Mouse (Mus musculus) heart, adult 9 months (tissue): ENCODE measurements at regions not wholly inside any gene's neighbourhood (a gene's known extent, or its start where the extent isn't known, plus 50 kb on each side); places are given as distances from the start of the nearest gene placed in this dataset.

Source experiments
- DNase-seq, 2 experiments: peaks; one replicate each; pipeline ENCODE4 v3.0.0; 2022; ENCODE audit warnings: low spot score in 2 of 2

DNA sequence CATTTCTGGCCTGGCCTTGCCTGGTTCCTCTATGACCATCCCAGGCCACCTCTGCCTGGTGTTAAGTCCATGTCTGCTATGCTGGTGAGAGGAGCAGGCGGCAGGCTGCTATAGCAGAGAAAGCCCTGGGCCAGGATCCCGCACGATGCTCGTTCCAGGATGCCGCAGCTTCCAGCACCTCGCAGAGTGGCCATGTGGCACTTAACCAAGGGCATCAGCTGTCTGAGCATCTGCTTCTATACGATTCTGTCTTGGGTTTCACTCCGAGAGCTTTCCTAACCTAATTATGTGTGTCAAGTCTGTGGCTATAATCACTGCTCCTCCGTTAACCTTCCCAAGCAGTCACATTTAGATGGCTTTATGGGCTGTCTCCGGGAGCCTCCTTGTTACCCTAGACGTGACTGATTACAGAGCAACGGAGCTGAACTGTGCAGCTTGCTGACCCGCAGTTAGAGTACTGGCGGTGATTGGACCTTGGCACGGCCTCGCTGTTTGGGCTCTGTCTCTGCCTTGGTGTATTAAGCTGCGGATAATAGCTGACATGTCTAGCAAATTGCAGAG lies 64.4 kb downstream of the Ackr3 start:
- no peak for DNase-seq

DNA sequence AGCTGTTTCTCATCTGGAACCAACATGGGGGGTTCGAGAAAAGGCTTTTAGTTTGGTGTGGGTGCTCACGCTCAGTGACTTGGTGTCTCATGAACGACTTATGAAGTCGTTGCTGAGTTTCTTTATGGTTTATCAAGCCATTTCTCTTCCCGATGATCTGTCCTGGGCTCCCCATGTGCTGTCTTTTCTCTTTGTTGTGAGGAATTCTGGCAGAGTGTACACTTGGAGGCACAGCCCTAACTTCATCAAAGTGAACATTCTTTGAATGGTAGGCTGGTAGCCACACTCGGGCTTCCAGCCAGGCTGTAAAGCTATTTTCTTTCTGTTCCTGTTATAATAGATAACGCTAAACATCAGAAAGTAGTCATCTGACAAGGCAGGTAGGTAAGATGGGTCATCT lies 65.2 kb downstream of the Ackr3 start:
- no peak for DNase-seq

DNA sequence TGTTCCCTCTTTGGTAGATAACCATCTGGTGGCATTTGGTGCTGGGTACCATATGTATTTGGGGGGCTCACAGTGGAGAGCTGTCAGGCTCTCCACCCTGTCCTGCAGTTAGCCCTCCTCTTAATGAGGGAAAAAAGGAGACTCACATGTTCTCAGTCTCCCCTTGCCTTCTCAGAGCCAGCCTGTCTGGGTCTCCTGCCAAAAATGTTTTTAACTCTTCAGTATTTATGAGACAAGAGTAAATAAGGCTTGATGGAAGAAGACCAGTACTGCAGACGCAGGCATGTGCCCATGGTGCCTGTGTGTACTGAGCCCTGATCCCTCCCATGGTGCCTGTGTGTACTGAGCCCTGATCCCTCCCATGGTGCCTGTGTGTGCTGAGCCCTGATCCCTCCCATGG lies 66.1 kb downstream of the Ackr3 start:
- no peak for DNase-seq

DNA sequence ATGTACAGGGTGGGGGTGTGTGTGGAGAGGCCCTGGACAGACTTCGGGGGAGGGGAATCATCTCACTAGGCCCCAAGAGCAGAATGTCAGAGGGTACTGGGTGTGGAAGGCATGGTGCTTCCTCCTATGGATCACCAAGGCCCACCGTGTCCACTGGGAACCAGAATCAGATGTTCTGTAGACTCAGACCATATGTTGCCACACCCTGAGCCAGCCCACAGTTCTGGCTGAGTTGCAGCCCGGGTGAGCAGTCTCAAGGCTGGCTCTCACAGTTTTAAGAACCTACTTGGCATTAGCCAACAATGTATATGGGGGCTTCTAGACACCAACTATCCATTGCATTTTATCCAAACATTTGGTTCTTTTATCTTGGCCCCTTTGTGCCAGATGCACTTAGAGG lies 67.5 kb downstream of the Ackr3 start:
- no peak for DNase-seq

DNA sequence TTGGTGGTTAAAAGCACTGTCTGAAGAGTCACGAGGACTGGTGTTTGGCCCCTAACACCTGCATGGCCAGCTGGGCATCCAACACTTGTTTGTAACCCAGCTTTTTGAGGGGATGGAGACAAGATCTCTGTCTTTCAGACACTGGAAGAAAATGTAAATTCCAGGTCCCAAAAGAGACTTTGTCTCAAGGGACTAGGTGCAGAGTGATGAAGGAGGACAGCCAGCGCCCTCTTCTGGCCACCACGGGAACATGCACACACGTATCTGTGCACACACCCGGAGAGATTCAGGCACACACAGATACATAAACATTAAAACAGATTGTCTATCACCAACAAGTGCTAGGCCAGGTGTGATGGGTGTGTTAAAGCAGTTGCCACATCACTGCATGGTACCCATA lies 68.6 kb downstream of the Ackr3 start:
- no peak for DNase-seq

DNA sequence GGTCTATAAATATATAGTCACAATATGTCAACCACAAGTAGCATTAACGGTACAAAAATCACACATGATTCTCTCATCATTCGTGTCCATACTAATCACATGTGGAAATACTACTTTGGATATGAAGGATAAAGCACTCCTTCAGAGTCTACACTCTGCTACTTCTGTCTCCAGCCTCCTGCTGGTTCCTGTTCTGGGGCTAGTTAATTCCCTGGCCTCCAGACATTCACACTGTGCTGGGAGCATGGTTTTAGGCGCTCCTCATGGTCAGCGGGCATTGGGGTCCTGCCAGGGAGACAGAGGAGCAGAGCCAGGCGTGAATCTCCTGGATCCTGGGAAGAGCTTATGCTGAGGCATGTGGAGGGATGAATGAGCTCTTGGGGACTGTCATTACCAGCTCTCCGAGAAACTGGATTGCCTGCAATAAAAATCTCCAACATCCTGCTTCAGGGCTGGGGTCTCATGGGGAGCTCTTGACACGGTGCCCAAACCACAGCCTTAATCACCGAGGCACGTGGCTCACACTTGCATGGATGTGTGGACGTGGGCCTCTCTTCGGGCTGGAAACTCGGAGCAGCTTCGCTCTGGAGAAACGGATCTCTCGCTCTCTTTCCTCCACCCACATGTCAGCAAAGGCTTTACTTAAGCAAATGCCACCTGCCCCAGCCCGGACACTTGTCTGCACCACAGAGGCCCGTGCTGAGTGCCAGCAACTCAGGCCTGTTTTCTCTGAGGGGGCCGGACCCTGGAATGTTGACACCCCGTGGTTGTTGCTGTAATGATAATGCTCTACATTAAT lies 69.2 kb downstream of the Ackr3 start:
- DNase-seq = no peak

DNA sequence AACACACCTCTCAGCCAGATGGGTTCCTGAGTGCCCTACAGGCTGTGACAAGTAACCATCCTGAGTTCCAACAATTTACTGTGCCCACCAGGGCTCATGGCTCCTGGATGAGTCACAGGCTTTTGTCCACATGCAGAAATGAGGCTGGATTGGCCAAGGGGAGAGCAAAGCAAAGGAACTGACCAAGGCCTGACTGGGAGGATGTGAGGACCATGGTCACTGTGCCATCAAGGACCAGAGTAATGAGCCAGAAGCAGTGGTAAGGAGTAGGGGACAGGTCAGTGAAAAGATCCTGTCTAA lies 69.8 kb downstream of the Ackr3 start:
- no peak for DNase-seq

DNA sequence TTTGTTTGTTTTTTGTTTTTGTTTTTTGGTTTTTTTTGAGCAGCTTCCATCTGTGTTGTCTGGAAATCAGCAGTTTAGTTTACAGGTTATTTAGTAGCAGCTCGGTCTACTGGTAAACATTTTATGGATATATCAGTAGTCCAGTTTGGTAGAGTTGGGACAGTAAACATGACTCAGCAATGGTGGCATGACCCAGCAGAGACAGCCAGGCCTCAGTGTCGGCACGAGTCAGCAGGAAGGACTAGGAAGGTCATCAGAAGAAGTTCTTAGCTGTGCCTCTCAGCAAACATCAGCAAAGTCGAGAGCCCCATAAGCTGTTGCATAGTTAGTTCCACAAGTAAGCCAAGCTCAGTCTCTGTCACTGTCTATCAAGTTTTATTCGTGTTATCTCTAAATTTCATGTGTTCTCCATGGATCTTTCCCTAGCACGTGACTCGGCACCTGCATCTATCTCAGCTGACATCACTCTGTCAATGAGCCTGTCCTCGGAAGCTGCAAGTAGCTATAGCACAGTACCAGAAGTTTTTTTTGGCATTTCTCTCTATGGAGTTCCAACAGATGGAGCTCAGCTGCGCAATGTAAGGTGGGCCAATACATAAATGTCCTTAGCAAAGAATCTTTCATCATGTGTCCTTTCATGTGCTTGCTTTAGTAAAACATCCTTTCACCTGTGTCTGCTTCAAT lies 71.3 kb downstream of the Ackr3 start:
- DNase-seq = no peak

DNA sequence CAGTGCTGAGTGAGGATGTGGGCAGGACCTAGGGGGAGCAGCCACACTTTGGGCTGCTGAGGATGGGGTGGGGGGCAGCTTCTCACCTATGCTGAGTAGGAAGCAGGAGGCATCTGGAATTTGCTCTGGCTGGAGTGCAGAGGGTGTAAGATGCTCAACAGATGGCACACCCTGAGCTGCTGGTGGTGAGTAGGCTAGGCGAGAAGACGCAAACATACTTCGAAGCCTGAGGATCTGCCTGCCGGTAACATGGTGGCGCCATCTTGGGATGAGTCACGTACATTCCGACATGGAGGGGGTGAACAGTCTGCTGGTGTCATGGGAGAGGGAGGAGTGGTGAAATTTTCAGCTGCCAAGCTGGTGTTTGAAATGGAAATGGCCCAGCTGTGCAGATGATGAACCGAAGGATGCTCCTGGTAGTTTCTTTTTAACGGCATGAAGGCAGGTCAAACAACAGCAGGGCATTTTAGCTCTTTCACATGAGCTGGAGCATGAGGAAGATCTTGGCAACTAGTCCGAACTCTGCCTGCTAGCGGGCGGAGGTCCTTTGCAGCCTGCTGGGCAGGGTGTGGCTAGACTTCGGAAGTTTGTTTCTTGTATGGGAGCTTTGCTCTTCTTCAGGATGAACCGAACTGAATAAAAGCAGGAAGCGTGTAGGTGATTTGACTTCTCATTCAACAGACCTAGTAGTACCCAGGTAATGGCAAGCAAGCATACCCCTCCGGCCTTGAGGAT lies 72.2 kb downstream of the Ackr3 start:
- no peak for DNase-seq

DNA sequence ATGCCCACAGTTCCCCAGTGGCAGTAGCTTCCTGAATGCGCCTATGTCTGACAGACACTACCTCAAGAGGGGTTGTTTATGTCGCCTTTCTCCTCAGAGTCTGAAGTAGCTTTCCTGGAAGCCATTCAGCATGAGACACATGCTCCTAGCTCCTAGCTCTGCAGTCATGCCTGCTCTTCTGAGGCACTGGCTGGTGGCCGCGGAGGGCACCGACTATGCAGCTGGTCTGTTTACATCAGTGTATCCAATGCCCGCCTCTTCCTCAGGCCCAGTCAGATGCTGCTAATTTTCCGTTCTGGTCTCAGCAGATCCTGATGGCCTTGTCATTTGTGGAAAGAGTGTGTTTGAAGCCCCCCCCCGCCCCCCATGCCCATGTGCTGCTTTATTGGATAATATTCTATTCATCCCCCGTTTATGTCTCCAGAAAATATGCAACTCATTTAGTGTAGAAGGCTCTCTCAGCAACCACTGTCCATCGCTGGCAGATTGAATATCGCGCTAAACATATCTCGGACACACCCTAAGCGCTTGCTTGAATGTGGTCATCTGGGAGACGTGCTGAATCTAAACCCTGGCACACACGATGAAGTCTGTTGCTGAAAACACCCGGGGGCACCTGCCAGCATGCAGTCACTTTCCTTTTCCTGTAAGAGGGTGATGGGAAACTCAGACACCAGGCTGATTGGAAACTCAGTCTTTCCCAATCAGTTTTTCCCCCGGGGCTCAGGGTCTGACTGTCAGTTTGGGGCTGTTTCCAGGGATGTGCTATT lies 73.9 kb downstream of the Ackr3 start:
- DNase-seq = no peak

DNA sequence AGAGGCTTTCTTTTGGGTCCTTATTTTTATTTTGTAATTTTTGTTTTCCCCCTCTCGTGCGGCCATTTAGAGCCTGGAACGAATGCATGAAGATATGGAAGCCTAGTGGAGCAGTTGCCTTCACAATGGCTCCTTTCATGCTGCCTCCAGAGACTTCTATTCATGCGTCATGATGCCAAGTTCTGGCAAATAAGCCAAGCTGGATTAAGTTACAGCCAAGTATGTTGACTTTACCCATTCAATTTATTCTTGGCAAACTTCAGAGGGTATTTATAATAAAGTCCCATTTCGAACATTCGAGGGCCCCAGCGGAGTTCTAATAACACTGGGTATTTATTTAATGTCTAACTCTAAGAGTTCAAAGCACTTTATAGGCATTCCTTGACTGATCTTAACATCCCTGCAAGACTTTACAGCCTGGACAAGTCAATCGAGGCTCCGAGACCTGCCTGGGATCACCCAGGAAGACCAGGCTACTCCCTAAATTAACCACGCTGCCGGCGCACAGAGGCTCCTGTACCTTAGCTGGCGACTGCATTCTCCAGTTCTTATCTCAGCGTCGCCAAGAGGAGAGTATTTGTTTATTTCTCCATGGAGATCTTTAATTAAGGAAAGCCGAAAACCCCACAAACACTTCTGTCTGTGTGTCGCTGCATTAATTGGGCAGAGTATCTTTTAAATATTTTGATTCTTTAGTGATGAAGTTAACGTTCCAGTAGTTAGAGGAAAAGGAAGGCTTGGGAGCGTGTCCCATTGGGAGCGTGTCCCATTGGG lies 75.5 kb downstream of the Ackr3 start:
- no peak for DNase-seq

DNA sequence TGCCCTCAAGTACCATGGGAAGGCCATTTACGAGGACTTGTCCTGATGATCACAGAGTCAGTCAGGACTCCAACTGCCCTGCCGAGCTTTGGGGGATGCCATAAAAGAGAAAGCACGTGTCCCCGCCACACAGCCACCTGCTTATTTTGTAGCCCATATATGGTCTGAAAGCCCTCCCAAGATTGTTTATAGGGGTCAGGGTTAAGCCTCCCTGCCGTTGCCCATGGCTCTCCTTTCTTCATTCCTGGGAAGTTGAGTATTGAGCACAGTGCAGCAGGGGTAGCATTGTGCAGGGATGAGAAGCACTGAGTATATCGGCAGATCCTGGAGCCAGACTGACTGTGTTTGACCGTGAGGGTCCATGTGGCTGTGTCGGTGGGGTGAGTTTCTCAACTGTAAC lies 76.4 kb downstream of the Ackr3 start:
- DNase-seq = no peak

DNA sequence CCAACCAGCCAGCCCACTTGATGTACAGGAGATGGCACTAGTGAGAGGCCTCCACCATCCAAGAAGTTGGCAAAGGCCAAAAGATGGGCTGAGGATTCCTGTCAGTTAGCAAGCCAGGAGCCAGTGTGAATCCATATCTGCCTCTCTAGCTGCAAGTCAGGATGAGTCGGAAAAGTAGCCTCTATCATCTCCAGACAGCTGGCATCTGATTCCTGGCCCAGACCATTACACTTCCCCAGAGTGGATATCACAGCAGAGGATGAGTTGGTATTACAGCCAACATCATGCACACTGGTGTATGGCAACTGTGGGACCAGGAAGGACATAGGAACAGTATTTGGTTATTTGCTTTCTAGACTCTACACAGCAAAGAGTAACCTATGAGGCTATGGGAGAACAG lies 77.5 kb downstream of the Ackr3 start:
- no peak for DNase-seq

DNA sequence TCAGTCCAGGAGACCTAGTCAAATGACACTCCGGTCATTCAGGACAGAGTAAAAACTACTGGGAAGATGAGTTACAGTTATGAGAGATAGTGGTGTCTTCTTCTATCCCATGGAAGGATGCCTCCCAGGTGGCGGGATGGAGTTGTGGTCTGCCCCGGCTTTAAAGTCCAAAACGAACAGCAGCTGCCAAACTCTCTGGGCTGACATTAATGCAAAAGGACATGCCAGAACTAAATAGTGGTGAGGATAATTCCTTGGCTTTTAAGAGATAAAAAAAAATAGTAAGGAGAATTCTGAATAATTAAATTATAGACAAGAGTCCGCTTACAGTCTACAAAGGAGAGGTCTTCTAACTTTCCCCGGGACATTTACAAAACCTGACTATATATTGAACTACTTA lies 78.2 kb downstream of the Ackr3 start:
- no peak for DNase-seq

DNA sequence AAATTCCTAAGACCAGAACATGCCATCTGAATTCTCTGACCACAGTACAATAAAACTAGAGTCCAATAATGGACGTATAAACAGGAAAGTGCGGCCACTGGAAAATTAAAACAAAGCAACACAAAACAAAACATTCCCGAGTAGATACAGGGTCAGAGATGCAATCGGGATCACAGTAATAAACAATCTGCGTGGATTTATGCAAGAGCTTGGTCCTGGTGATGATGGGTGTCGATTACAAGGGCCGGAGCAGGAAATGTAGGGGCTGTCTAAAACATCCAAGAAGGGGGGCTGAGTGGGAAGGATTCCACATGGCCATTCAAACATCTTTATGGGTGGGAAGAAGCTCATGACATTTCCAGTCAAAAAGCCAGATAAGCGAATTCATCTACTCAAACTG lies 78.6 kb downstream of the Ackr3 start:
- DNase-seq = no peak

DNA sequence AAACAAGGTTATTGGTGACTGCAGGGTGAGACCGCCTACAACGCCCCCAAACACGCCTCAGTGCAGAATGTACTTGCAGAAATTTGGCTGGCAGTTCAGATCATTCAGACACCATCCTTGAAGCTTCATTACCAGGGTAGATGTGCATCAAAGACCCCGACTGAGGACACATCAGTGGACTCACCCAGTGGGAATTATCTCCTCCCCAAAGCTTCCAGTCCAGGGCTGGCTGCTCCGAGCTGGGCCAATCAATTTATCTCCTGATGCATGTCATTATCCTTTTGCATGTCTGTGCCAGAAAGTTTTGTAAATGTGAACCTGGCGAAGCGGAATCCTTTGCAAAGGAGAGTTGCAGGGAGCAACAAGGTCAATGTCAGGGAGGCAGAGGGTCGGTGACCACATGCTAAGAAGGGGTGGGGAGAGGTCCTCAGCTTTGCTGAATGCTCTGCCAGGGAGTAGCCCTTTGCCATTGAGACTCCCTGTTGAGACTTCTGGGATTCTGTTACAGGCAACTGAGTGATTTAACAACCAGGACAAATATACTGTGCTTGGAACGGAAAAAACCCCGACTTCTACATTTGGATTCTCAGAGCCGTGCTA lies 79.5 kb downstream of the Ackr3 start:
- DNase-seq = no peak

DNA sequence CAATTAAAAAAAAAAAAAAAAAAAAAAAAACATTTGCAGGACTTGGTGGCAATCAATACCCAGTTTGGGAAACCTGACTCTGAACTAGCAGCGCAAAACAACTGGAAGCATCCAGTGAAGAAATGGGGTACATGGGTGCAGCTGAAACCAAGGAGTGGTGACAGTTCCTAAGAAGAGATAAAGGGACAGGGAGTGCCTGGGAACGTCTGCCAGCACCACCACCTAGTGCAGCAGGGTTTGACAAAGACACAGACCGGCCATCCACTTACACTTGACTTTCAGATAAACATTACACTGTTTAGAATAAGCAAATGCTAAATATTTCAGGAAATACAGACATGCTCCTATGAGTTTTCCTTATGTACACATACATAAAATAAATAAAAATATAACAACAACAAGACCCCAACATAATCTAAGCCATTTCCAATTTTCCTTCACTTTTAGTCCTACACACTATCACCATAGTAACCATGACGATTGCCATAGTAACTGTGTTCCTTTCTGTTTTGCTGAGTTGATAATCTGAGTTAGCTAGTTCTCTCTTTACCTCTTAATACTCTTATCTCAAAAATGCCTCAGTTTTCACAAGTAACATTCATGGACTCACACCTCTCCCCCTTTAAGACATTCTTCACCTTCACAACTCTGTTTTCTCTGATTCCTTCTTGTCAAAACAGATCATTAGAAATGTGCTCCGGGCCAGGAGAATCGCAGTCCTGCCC lies 80.3 kb downstream of the Ackr3 start:
- no peak for DNase-seq

DNA sequence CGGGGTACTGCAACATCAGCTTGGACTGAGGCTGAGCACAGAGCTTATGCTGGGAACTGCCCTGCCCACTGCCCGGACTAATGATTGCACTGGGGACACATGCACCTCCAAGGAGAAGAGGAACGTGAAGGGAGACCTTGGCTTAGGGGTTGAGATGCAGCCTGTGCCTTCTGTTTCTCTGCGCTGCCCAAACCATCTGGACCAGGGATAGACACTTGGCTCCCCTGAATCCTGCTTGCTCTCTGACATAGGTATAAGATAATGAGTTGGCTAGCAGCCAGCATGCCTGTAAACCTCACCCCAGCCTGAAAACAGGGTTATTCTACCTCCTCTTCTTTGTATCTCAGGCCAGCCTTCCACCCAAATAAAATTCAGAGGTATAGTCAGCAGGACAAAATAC lies 81.5 kb downstream of the Ackr3 start:
- DNase-seq = no peak

DNA sequence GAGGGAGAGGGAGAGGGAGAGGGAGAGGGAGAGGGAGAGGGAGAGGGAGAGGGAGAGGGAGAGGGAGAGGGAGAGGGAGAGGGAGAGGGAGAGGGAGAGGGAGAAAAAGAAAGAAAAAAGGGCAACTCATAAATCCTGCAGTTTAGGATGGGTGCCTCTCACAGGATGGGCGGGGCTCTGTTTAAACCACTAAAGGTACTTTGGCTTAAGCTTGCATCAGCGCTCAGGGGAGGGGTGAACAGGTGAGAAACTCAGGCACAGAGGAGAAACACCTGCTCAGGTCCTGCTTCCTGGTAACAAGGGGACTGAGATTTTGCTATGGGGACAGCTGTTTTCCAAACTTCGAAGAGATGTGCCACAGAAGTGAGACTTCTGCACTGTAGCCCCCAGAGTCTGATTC lies 83.5 kb downstream of the Ackr3 start:
- DNase-seq = no peak
